Mouse (Mus musculus): Measurements from ENCODE around the gene Yy1.

DNA sequence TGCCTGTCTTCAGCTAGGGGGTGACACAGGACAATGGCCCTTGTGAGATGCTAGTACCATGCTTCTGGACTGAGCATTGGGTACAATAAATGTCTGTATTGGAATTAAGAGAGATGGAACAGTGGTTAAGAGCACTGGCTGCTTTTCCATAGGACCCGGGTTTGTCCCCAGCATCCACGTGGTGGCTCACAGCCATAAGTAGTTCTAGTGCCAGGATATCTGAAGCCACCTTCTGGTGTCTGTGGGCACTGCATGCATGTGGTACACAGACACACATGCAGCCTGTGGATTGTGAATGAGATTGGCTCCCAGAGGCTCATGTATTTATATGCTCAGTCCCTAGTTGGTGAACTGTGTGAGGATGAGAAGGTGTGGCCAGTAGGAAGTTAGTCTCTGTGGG, 76.8 kb downstream of the Yy1 start:
- TF ChIP-seq POLR2A (IDR thresholded peaks at IDR 0.05; ENCODE audit: borderline replicate concordance, insufficient read depth, low read length): no peak
- TF ChIP-seq CTCF (IDR thresholded peaks at IDR 0.05; ENCODE audit: borderline replicate concordance, insufficient read depth, low read depth, low read length): peak; percentile 30; the same call in 1 of the 2 replicates

Data from cerebellum, adult 2 months (tissue).